Mouse (Mus musculus) megakaryocyte-erythroid progenitor cell, adult 5-6 weeks (primary cell): ENCODE data around the gene Gm10271. TPM values are rescaled to one million over a fixed set of nuclear protein-coding genes. Genes with fewer than 3 reads are reported as not detected.

Experiments used
- ATAC-seq: replicated peaks from 2 replicates; pipeline ENCODE4 v1.8.0; 2016; ENCODE audit warnings: mild to moderate bottlenecking, inconsistent platforms; ENCODE audit not compliant: severe bottlenecking, poor library complexity, low FRiP score, low TSS enrichment
- total RNA-seq, 2 experiments: library from RNA; stranded (forward) in 1 of 2; stranded (reverse) in 1 of 2; fragments of 200-1000, 215-1000 nt in 1 of 2; fragments of >200 nt in 1 of 2; fragmentation: Nextera tagmentation in 1 of 2; gene quantifications; 2 replicates each; pipeline ENCODE4 v1.2.3; 2014 to 2017

Gm10271 gene
- total RNA-seq, 2 experiments from 2014 or later: not detected

DNA sequence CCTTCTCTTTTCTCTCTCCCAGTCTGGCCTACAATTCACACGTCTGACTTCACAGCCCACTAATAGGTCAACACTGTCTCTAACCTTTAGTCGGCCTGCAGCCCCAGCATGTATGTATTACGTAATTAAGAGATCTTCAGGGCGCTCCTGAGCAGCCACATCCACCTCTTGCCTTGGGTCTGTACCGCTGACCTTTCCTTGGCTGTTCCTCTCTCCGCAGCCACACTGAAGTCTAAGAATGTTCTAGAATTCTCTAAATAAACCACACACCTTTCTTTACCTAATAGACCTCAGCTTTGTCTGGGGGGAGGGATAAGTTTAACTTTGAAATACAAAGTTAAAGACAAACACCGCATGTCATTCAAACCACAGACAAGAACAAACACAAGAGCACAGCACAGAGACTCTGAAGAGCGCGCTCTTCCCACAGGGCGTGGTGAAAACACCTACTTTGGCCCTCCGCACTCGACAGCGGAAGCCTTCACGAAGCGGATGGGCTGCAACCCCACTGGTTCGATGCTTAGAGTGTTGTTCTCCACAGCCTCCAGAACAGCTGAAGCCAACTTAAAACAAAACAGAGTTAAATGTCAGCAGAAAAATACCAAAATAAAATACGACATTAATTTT lies 58.6 kb downstream of the Gm10271 start:
- ATAC-seq: no peak

DNA sequence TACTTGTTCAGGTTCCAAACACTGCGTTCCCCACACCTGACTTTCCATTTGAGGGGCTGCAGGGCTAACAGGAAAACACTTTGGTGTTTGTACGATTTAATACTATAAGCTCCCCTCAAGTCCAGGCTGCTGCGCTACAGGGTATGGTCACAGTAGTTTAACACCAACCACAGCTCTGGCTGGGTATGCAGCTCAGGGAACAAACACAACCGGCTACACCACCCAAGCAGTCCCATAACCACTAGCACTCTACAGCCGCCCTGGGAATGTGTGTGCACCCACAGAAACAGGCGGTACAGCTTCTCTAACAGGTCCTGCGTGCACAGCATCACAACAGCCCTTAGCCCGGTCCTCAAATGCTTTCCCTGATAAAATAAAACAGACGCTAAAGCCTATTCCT lies 59.6 kb downstream of the Gm10271 start:
- ATAC-seq: no peak

DNA sequence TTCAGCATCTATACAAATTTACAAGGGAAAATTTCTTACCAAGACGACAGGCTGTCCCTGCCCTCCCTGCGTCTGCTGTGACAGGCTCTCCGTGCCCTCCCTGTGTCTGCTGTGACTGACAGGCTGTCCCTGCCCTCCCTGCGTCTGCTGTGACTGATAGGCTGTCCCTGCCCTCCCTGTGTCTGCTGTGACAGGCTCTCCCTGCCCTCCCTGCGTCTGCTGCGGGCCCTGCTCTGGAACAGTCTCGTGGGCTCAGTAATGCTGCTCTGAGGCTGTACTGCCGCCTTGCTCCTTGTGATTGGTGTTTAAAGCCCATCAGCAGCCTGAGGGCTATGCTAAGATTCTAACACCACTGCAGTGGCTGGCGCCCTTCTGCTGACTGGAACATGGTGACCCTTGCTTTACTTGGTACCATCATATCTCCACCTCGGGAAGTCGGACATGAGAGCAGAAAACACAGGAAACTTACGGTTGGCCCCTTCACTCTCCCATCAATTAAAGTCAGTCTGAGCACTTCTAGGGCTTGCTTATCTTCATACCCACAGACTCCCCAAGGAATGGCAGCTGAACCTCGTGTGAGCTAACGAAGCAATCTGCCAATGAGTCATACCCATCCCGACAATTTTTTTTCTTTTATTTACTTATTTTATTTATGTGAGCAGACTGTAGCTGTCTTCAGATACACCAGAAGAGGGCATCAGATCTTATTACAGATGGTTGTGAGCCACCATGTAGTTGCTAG lies 63.3 kb downstream of the Gm10271 start:
- ATAC-seq: peak; percentile 75

Other genes starting within 250 kb of the Gm10271 start
- gene Myrfl, start 75.7 kb downstream of the Gm10271 start, total RNA-seq (2014; fragmentation: Nextera tagmentation): not detected in 2 replicates
- gene Myrfl, start 75.7 kb downstream of the Gm10271 start, total RNA-seq (2017): not detected in 2 replicates
- 7.4 and 13.5 TPM in 2 replicates for gene Rab3ip, start 21.8 kb downstream of the Gm10271 start, total RNA-seq (2014; fragmentation: Nextera tagmentation)
- 3.6 and 8.0 TPM in 2 replicates for gene Rab3ip, start 21.8 kb downstream of the Gm10271 start, total RNA-seq (2017)
- gene Best3, start 13.7 kb upstream of the Gm10271 start, total RNA-seq (2014; fragmentation: Nextera tagmentation): not detected in 2 replicates
- gene Best3, start 13.7 kb upstream of the Gm10271 start, total RNA-seq (2017): not detected in 2 replicates
- not detected in 2 replicates for gene Lrrc10, start 72.7 kb upstream of the Gm10271 start, total RNA-seq (2014; fragmentation: Nextera tagmentation)
- gene Lrrc10, start 72.7 kb upstream of the Gm10271 start, total RNA-seq (2017): not detected in 2 replicates
- gene Cct2, start 91.2 kb upstream of the Gm10271 start, total RNA-seq (2014; fragmentation: Nextera tagmentation): 545 and 559 TPM in 2 replicates
- gene Cct2, start 91.2 kb upstream of the Gm10271 start, total RNA-seq (2017): 707 and 779 TPM in 2 replicates
- gene Frs2, start 175.9 kb upstream of the Gm10271 start, total RNA-seq (2014; fragmentation: Nextera tagmentation): 20.7 and 22.7 TPM in 2 replicates
- 9.6 and 22.9 TPM in 2 replicates for gene Frs2, start 175.9 kb upstream of the Gm10271 start, total RNA-seq (2017)